Mouse (Mus musculus) layer of hippocampus, postnatal 25 days (tissue): ENCODE results near the gene Mrpl14. TPM values are rescaled to one million over a fixed set of nuclear protein-coding genes. Genes with fewer than 3 reads are reported as not detected.

Experiments
- DNase-seq, 2 experiments: peaks; one replicate each; pipeline ENCODE4 v3.0.0; 2022; ENCODE audit warnings: mixed read lengths in 2 of 2, low spot score in 1 of 2; ENCODE audit errors: extremely low spot score in 1 of 2
- total RNA-seq, 2 experiments: library from RNA; stranded (reverse); gene quantifications; 2 replicates each; pipeline ENCODE4 v1.2.3; 2021

The Mrpl14 gene
- total RNA-seq, 2 experiments from 2014 or later: 40.0 to 40.9 TPM

- peak; percentile 40 to 41 for DNase-seq
These were observed 690 bp upstream of the Mrpl14 start for GRCm38 (mm10) chr17:45685171-45686092.

GRCm38 (mm10) chr17:45686716-45687115, 594 bp downstream of the Mrpl14 start, which contains the start of gene Tmem63b:
TSS of gene Tmem63b (minus strand) at chr17:45686905.
- no peak for DNase-seq

GRCm38 (mm10) chr17:45689120-45689519, 3.0 kb downstream of the Mrpl14 start:
- DNase-seq: no peak

GRCm38 (mm10) chr17:45690044-45690443, 3.9 kb downstream of the Mrpl14 start:
- no peak for DNase-seq

DNA sequence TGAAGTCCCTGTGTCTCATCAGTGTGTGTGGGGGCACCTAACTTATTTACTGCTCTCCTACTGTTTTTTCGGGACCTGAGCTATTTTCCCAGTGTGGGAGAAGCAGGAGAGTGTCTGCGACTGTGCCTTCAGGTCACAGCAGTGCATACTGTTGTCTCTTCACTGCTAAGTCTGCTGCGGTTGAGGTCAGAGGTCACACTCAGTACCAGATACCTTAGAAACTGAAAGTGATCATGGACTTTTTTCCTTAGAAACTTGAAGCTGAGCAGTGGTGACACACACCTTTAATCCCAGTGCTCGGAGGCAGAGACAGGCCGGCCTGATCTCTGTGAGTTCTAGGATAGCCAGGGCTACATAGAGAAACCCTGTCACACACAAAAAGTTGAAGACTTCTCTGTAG, 6.0 kb downstream of the Mrpl14 start:
- no peak for DNase-seq

GRCm38 (mm10) chr17:45693812-45694565, 7.9 kb downstream of the Mrpl14 start:
- DNase-seq: no peak

DNA sequence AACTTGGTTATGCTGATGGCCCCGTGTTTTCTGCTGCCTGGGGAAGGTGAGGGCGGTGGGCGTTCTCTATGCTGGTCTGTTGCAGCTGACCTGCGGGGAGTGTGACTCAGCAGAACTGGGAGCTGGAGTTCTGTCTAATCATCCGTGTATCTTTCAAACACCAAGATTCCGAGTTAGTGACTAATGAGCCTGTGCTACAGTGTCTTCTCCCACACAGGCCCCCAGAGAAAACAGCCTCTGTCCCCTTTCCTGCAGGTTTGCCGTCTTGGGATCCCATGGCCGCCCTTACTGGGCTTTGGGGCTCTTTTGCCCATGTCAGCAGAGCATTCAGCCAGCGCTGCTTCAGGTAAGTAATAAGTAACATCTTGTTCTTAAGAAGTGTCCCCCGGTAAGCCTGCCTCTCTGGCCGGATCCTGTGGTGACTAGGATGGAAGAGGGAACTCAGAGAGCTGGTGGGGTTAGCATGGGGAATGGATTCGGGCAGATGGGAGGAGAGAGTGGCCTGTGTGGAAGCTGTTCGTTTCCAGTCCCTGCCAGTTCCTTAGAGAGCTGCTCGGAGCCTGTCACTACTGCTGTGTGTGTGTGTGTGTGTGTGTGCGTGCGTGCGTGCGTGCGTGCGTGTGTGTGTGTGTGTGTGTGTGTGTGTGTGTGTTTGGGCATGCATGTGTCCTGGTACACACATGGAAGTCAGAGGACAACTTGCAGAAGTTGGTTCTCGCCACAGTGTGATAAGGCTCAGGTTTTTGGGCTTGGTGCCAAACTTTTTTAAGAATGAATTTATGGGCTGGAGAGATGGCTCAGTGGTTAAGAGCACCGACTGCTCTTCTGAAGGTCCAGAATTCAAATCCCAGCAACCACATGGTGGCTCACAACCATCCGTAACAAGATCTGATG, 9.4 kb downstream of the Mrpl14 start:
- no peak for DNase-seq

DNA sequence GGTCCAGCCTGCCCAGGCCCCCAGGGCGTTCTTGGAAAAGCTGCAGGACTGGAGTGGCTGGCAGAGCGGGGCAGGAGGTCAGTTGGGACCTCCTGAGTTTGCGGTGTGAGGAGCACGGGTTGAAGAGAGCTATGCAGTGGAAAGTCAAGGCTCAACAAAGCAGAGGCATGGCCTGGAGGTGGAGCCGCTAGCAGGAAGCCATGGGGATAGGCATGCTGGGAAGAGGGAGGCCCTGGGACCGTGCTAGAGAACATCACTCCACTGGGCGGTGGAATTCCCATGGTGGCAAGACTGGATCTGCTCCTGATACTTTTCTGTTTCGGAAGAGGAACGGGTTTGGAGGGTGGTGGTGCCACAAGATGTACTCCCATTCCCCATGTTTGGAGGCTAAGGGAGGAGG, 10.9 kb downstream of the Mrpl14 start:
- no peak for DNase-seq

GRCm38 (mm10) chr17:45698368-45698767, 12.2 kb downstream of the Mrpl14 start:
- DNase-seq: no peak

DNA sequence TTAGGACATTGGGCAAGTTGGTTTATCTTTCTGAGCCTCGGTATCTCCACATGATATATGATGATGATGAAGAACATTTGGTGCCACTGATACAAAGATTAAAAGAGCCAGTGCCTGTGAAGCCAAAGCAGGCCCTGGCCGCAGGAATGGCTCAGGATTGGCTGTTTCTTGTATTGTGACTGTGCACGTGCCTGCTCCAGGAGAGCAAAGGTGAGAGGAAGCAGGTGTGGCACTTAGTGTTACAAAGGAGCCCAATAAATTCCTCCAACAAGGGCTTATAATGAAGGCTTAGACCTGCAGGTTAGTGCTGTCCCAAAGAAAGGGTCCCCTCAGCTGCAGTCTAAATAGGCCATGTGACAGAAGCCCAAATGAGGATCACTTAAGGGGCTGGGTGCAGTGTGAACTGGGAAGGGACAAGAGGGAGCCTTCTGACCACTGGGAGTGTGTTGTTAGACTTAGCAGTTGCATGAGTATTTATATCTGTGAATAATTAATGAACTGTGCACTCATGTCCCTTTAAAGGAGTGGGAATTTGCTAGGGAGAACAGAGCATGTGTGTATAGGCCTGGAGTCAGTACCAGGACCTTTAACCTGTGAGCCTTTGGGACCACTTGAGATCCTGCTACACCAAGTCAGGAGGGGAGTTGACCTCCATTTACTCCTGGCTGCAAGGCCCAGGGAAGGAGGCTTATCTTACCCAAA, 13.1 kb downstream of the Mrpl14 start:
- no peak for DNase-seq

DNA sequence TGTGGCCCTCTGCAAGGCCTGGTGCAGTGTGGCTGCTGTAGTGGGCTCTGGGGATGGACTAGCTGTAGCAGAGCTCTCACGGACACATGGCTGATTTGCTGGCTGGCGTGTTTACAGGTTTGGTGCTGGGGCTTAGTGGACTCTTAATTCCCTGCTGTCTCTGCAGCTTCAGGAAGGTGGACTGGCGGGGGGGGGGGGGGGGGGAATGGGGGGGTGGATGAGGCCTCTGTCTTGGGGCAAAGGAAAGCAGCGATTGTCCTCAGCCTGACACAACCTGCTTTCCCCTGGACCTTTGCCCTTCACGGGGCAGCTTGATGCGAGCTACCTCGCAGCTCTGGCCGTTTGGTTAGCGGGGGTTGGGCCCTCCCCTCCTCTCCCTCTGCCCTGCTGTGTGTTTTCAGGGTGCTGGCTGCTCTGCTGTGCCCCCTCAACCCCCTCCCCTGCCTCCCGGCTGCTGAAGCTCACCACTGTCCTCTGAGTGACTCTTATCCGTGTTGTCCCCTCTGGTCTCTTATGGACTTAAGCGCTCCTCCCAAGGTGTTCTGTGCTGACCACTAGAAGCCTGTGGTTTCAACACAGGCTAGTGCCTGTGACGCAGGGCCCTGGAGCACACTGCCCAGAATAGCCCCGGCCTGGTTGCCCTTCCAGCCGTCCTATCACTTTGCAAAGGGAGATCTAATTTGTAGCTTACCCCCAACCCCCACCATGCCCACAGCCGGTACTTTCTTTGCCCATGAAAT, 14.5 kb downstream of the Mrpl14 start:
- DNase-seq: no peak

DNA sequence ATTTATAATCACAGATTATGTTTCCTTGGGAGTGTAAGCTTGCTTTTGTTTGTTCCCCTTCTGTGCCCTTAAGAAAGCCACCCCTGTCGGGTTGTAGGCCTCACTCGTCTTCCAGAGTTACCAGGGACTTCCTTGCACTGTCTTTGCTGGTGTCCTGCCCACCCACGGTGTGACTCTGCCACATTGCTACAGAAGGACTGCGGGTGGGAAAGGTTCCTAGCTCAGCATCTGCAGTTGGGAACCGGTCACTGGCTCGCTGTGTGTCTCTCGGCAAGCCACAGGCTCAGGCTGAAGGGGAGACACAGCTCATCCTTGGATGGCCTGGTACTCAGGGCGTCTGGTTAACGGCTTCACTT, 15.1 kb downstream of the Mrpl14 start:
- no peak for DNase-seq

- no peak for DNase-seq
These were observed 16.1 kb downstream of the Mrpl14 start for GRCm38 (mm10) chr17:45702254-45702653.

- no peak for DNase-seq
These were observed 17.1 kb downstream of the Mrpl14 start for GRCm38 (mm10) chr17:45703187-45703586.

- no peak for DNase-seq
These were observed 20.7 kb downstream of the Mrpl14 start for GRCm38 (mm10) chr17:45706796-45707195.

DNA sequence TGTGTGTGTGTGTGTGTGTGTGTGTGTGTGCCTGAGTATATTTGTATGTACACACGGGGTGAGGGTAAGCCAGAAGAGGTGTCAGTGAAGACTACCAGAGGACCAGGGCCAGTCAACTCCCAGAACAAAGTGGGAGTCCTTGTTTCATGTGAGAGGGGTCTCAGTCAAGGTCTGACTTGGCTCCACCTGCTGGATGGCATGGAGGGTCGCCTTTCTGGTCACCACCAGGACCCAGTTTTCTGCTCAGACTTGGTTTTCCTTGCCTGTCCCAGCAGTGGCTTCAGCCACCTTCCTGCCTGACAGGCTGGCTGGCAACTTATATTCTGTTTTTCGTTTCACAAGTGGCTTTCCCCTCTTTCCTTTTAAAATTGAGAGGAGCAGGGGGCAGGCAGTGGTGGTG, 21.3 kb downstream of the Mrpl14 start:
- DNase-seq: no peak

DNA sequence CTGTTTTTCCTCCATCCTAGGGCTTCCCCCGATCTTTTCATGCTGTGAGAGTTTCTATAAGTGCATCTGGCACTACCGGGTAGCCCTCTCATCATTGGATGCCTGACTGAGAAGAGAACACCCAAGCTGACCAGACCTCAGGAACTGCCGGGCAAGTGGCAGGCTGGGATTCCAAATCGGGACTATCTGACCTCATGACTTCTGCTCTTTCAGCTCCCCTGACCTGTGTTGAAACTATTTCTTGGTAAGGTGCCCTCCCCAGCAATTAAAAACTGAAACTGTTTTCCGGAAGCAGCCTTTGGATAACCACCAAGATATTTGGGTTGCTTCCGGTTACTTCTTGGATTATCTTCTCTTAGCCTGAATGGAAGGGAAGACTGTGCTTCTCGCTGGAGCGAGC, 22.1 kb downstream of the Mrpl14 start:
- DNase-seq: no peak

GRCm38 (mm10) chr17:45709829-45710228, 23.7 kb downstream of the Mrpl14 start:
- DNase-seq: no peak

DNA sequence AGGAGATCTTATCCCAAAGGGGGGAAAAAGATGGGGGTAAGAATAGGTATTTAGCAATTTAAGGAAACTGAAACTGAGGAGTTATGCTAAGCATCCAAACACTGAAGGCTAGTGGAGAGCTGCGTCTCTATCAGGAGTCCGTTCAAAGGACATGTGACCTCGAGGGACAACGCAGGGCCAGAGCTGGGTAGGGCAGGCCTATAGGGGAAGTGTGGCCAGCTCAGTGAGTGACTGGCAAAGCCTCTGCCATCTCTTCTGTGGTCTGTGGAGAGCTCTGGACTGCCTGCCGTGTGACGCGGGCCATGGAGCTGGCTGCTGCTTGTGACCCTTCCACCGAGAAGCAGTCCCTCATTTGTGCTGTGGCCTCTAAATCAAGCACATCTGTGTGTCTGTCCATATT, 24.3 kb downstream of the Mrpl14 start:
- no peak for DNase-seq
